Mouse (Mus musculus) kidney, adult 2 months (tissue): ENCODE data around the gene Ano3. TPM values are rescaled to one million over a fixed set of nuclear protein-coding genes. Genes with fewer than 3 reads are reported as not detected.
A peak's percentile ranks its signal among the peaks of the same experiment; 100 is the strongest.

Experiments
- DNase-seq: peaks from one replicate; pipeline ENCODE4 v3.0.0; 2021
- H3K27ac ChIP-seq: fragments of 200-500 bp; 2 replicates; pipeline ENCODE4 v1.5.1; 2012; ENCODE audit warnings: low read depth, low read length, control low read depth, inconsistent platforms; ENCODE audit not compliant: insufficient read depth
- H3K27me3 ChIP-seq: fragments of 200-500 bp; replicated peaks from 2 replicates; pipeline ENCODE4 v1.6.1; 2012; ENCODE audit warnings: mild to moderate bottlenecking, moderate library complexity, low read length, inconsistent platforms; ENCODE audit not compliant: control insufficient read depth, insufficient read depth
- H3K36me3 ChIP-seq: fragments of 200-500 bp; 2 replicates; pipeline ENCODE4 v1.6.1; 2012; ENCODE audit warnings: mild to moderate bottlenecking, moderate library complexity, low read length, inconsistent platforms; ENCODE audit not compliant: control insufficient read depth, insufficient read depth
- H3K4me1 ChIP-seq: fragments of 200-500 bp; 2 replicates; pipeline ENCODE4 v1.6.1; 2011; ENCODE audit warnings: low read length; ENCODE audit not compliant: control insufficient read depth, insufficient read depth
- H3K4me3 ChIP-seq: fragments of 200-500 bp; 2 replicates; pipeline ENCODE4 v1.5.1; 2011; ENCODE audit warnings: mild to moderate bottlenecking, low read depth, low read length, control low read depth; ENCODE audit not compliant: insufficient read depth
- CTCF ChIP-seq: fragments of 200-500 bp; conservative IDR thresholded peaks from 2 replicates; pipeline ENCODE4 v1.5.1; 2011; ENCODE audit warnings: low read depth, mild to moderate bottlenecking, control low read depth, low read length, moderate library complexity, mixed read lengths; ENCODE audit not compliant: insufficient read depth, insufficient read length
- POLR2A ChIP-seq: fragments of 200-500 bp; IDR thresholded peaks from one replicate; pipeline ENCODE4 v1.6.1; 2011; ENCODE audit warnings: low read depth, low read length, control low read depth
- WGBS: fragments of 180-500 bp; shearing (Covaris S2); methylation state at CpG from one replicate; pipeline ENCODE4 v1.1.7; 2018; 5-methylcytosine and 5-hydroxymethylcytosine counted together
- polyA plus RNA-seq: library from polyadenylated mRNA; depleted of rRNA; stranded (reverse); fragments of >200 nt; gene quantifications from 2 replicates; pipeline ENCODE4 v1.2.3, GENCODE M21; 2012; rRNA removed

Ano3 gene
- polyA plus RNA-seq, 1 experiment = 0.02 TPM

DNA sequence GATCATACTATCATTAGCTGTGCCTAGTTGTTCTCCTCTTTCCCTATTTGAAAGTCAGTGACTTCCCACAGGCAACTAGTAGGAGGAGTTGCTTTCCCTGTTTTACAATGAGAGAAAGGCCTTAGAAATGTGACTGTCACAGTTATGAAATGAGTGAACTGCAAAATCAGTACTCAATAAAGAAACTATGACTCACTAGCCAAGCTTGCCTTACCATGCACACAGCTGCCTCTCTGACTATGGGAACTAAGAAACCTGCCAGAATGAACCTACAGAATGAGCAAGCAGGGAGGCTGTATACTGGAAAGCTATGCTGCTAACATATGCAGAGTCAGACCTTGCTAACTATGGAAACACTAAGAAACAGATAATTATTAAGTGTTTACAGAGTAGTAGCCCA, 231.7 kb downstream of the Ano3 start:
- Histone ChIP-seq H3K27ac (no peak overlapping the region), H3K36me3 (no peaks in the 10 kb centered on the region), H3K4me3 (no peak overlapping the region), H3K4me1 (no peaks in the 10 kb centered on the region), H3K27me3 (no peaks in the 10 kb centered on the region)
- DNase-seq = no peak
- TF ChIP-seq CTCF (no peak), POLR2A (no peak)

DNA sequence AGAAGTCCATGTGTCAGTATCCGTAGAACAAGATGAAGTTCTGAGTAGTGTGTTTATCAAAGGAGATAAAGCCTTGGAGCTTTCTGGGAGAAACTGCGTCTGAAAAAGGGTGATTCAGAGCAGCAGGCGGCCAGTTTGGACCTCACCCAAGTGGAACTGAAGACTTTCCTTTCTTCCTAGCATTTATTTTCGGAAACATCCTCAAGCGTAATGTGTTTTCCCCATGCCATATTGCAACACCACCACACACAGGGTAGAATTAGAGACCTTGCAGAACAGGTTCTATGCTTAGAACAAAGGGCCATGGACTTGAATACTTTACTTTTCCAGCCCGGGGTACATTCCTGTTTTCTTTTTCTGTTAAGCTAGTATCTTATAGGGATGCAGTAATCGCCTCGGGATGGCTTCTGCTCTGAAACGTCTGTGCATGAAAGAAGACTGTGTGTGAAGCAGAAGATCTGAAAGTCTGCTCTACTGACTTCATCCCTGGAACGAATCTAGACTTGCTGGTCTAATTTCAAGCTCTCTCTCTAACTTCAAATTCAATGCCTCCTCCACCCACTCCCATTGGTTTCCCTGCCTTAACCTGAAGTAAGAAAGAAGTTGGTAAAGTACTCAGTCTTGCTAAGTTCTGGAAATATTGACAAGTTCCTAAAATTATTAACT, 240.5 kb downstream of the Ano3 start:
- no peak for DNase-seq
- no peaks in the 10 kb centered on the region for H3K4me1 ChIP-seq
- no peaks in the 10 kb centered on the region for H3K27me3 ChIP-seq
- H3K4me3 ChIP-seq = no peak overlapping the region
- 68% methylated on average over 10 of the region's 10 CpGs for WGBS
- TF ChIP-seq POLR2A (no peak), CTCF (no peak)
- no peak overlapping the region for H3K27ac ChIP-seq
- H3K36me3 ChIP-seq = no peaks in the 10 kb centered on the region

GRCm38 (mm10) chr2:110709436-110709835, 241.3 kb downstream of the Ano3 start:
- Histone ChIP-seq H3K27me3 (no peaks in the 10 kb centered on the region), H3K4me3 (no peak overlapping the region), H3K36me3 (no peaks in the 10 kb centered on the region), H3K4me1 (no peaks in the 10 kb centered on the region), H3K27ac (no peak overlapping the region)
- 92% methylated on average over 3 of the region's 3 CpGs for WGBS
- DNase-seq = no peak
- TF ChIP-seq POLR2A = no peak

GRCm38 (mm10) chr2:110671071-110671624, 279.6 kb downstream of the Ano3 start:
- no peak for DNase-seq
- WGBS = 86% methylated on average over 2 of the region's 2 CpGs
- TF ChIP-seq POLR2A (no peak), CTCF (no peak)
- Histone ChIP-seq H3K27me3 (no peaks in the 10 kb centered on the region), H3K4me3 (no peak overlapping the region), H3K27ac (no peak overlapping the region), H3K36me3 (no peaks in the 10 kb centered on the region), H3K4me1 (no peaks in the 10 kb centered on the region)

DNA sequence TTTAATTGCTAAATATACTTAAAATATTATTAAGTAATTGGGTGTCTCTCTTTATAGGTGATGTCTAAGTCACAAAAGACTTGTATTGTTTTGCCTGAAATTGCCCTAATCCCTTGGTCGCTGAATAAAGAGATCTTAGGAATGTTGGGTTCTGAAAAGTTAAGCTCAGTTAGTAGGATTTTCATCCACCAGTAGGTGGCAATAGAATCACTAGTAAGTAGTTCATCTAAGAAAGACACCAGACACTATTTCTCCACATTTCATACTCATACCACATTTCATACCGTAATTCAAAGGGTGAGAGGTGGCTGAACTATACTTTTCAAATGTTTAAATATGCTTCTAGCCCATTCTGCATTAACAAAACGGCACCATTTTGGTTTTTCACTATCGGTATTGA, 287.4 kb downstream of the Ano3 start:
- 49% methylated on average over 4 of the region's 4 CpGs for WGBS
- Histone ChIP-seq H3K36me3 (no peaks in the 10 kb centered on the region), H3K4me3 (no peak overlapping the region), H3K27ac (no peak overlapping the region), H3K4me1 (no peaks in the 10 kb centered on the region), H3K27me3 (no peaks in the 10 kb centered on the region)
- DNase-seq = peak; percentile 38
- TF ChIP-seq CTCF (no peak), POLR2A (no peak)

GRCm38 (mm10) chr2:110644846-110645245, 305.9 kb downstream of the Ano3 start:
- Histone ChIP-seq H3K36me3 (peaks cover 5% of the 10 kb centered on the region), H3K4me1 (no peaks in the 10 kb centered on the region), H3K4me3 (no peak overlapping the region), H3K27ac (no peak overlapping the region), H3K27me3 (no peaks in the 10 kb centered on the region)
- no peak for TF ChIP-seq CTCF
- TF ChIP-seq POLR2A = no peak
- DNase-seq = peak; percentile 19

GRCm38 (mm10) chr2:110644358-110644757, 306.4 kb downstream of the Ano3 start:
- Histone ChIP-seq H3K36me3 (peaks cover 5% of the 10 kb centered on the region), H3K27me3 (no peaks in the 10 kb centered on the region), H3K4me1 (no peaks in the 10 kb centered on the region), H3K27ac (no peak overlapping the region), H3K4me3 (no peak overlapping the region)
- no peak for DNase-seq
- no peak for TF ChIP-seq POLR2A
- TF ChIP-seq CTCF = no peak
- 60% methylated on average over 1 of the region's 1 CpGs for WGBS

Other genes with a start within 250 kb of the Ano3 start
- 0.03 TPM in 1 of 2 replicates, not detected in the other for gene Muc15, start 229.6 kb downstream of the Ano3 start, polyA plus RNA-seq
- not detected in 2 replicates for gene Gm13941, start 155.1 kb upstream of the Ano3 start, polyA plus RNA-seq
- gene Gm15130, start 202.0 kb upstream of the Ano3 start, polyA plus RNA-seq = not detected in 2 replicates